Mouse (Mus musculus) E14TG2a.4 (cell line): ENCODE data around the gene Ggact.

ENCODE experiments used
- CTCF ChIP-seq: conservative IDR thresholded peaks from 2 replicates; pipeline ENCODE4 v1.5.1; 2014; ENCODE audit warnings: low read length
- NANOG ChIP-seq: IDR thresholded peaks from 2 replicates; pipeline ENCODE4 v1.6.1; 2014; ENCODE audit warnings: borderline replicate concordance, low read length, mixed read lengths
- POU5F1 ChIP-seq: IDR thresholded peaks from 2 replicates; pipeline ENCODE4 v1.6.1; 2014; ENCODE audit warnings: low read length, borderline replicate concordance

- no peak for TF ChIP-seq CTCF
- no peak for TF ChIP-seq POU5F1
- TF ChIP-seq NANOG, result no peak
Observed at GRCm38 (mm10) chr14:122912812-122913498, 602 bp downstream of the Ggact start.
